17 mouse cellular contexts compared by ENCODE assay signal in genomic region chr13:74145983-74146622, GRCm38 (mm10). TPM values are rescaled to one million over a fixed set of nuclear protein-coding genes. Genes with fewer than 3 reads are reported as not detected.
DNase-seq lines count a peak whose midpoint lies in the region; ATAC-seq and TF ChIP-seq lines count a peak whose summit lies in the region.
"Had no signal": no experiment of that assay in that cellular context is flagged by ENCODE, and none has a peak within 500 bp of the region (broad histone marks: within the 10 kb centered on the region; RNA-seq: fewer than 3 reads in every experiment).

No protein-coding gene starts in this region.

- WGBS in hindbrain, embryonic 15.5 days = 68% methylated on average over 3 of the region's 3 CpGs
- 88% methylated on average over 3 of the region's 3 CpGs for WGBS in hindbrain, embryonic 10.5 days
- WGBS in hindbrain, postnatal 0 days = 67% methylated on average over 3 of the region's 3 CpGs

- H3K36me3 ChIP-seq in hindbrain, embryonic 15.5 days = no peaks in the 10 kb centered on the region
- H3K36me3 ChIP-seq in hindbrain, embryonic 10.5 days = no peaks in the 10 kb centered on the region
- H3K36me3 ChIP-seq in hindbrain, postnatal 0 days (ENCODE audit: insufficient read depth, low read length) = no peaks in the 10 kb centered on the region
- H3K36me3 ChIP-seq: embryonic facial prominence, embryonic 12.5 days; liver, embryonic 12.5 days; midbrain, embryonic 12.5 days had no signal

- no peak for TF ChIP-seq POLR2A in brain, embryonic 14.5 days (IDR thresholded peaks at IDR 0.05; ENCODE audit: borderline replicate concordance, extremely low read depth, insufficient read depth, insufficient read length, poor library complexity, severe bottlenecking)

- peak; percentile 66; the same call in 1 of the 2 replicates for ATAC-seq in hindbrain, embryonic 15.5 days (ENCODE audit: low FRiP score, low read depth)
- peak; percentile 74; the same call in 1 of the 2 replicates for ATAC-seq in hindbrain, postnatal 0 days
- no peak for ATAC-seq in frontal cortex, adult (ENCODE audit: low TSS enrichment)
- ATAC-seq: inflammation-experienced regulatory T-cells, adult 6 months; liver, embryonic 12.5 days; Patski had no signal

- DNase-seq in hindbrain, embryonic 10.5 days (ENCODE audit: low spot score) = no peak
- DNase-seq in brain, embryonic 14.5 days (ENCODE audit: low read depth) = peak; percentile 31
- DNase-seq in cerebellum, adult 8-10 months = peak; percentile 48
- DNase-seq in hindbrain, postnatal 0 days (ENCODE audit: low spot score) = peak; percentile 12
- DNase-seq in T-cell, adult 2 months (ENCODE audit: low spot score) = no peak
- DNase-seq: gastrocnemius, postnatal 36 days; lung, embryonic 14.5 days; right cerebral cortex, postnatal 14 days had no signal

- TF ChIP-seq CTCF in brain, embryonic 14.5 days (IDR thresholded peaks at IDR 0.05; ENCODE audit: borderline replicate concordance, extremely low read depth, insufficient read depth, insufficient read length) = no peak
- TF ChIP-seq CTCF in hindbrain, postnatal 0 days (IDR thresholded peaks at IDR 0.05; ENCODE audit: low read depth) = no peak

- no peaks in the 10 kb centered on the region for H3K9me3 ChIP-seq in hindbrain, embryonic 15.5 days
- no peaks in the 10 kb centered on the region for H3K9me3 ChIP-seq in hindbrain, embryonic 10.5 days
- H3K9me3 ChIP-seq in hindbrain, postnatal 0 days (ENCODE audit: low read length) = no peaks in the 10 kb centered on the region
- H3K9me3 ChIP-seq: embryonic facial prominence, embryonic 12.5 days; liver, embryonic 12.5 days; midbrain, embryonic 12.5 days had no signal

- no peaks in the 10 kb centered on the region for H3K4me1 ChIP-seq in hindbrain, embryonic 15.5 days (replicated peaks)
- H3K4me1 ChIP-seq in hindbrain, embryonic 10.5 days (replicated peaks) = no peaks in the 10 kb centered on the region
- no peaks in the 10 kb centered on the region for H3K4me1 ChIP-seq in hindbrain, postnatal 0 days (ENCODE audit: insufficient read depth, low read length)
- H3K4me1 ChIP-seq: embryonic facial prominence, embryonic 12.5 days; midbrain, embryonic 12.5 days had no signal

- H3K4me3 ChIP-seq in hindbrain, embryonic 15.5 days = no peak overlapping the region
- H3K4me3 ChIP-seq in hindbrain, embryonic 10.5 days = no peak overlapping the region
- no peak overlapping the region for H3K4me3 ChIP-seq in hindbrain, postnatal 0 days (ENCODE audit: low read length)
- H3K4me3 ChIP-seq: embryonic facial prominence, embryonic 12.5 days; left cerebral cortex, adult 2 months; liver, embryonic 12.5 days; midbrain, embryonic 12.5 days had no signal

- no peak overlapping the region for H3K27ac ChIP-seq in hindbrain, embryonic 15.5 days (replicated peaks)
- H3K27ac ChIP-seq in hindbrain, embryonic 10.5 days = no peak overlapping the region
- no peak overlapping the region for H3K27ac ChIP-seq in hindbrain, postnatal 0 days
- H3K27ac ChIP-seq: embryonic facial prominence, embryonic 12.5 days; left cerebral cortex, adult 2 months; liver, embryonic 12.5 days; midbrain, embryonic 12.5 days had no signal

- H3K4me2 ChIP-seq in hindbrain, embryonic 15.5 days = no peak overlapping the region
- no peak overlapping the region for H3K4me2 ChIP-seq in hindbrain, postnatal 0 days (ENCODE audit: low read depth, low read length)
- H3K4me2 ChIP-seq: embryonic facial prominence, embryonic 12.5 days; liver, embryonic 12.5 days; lung, embryonic 14.5 days; midbrain, embryonic 12.5 days had no signal

- no peaks in the 10 kb centered on the region for H3K27me3 ChIP-seq in hindbrain, embryonic 15.5 days
- no peaks in the 10 kb centered on the region for H3K27me3 ChIP-seq in hindbrain, embryonic 10.5 days (ENCODE audit: insufficient read depth, poor library complexity, severe bottlenecking)
- no peaks in the 10 kb centered on the region for H3K27me3 ChIP-seq in hindbrain, postnatal 0 days (ENCODE audit: insufficient read depth, low read length)
- H3K27me3 ChIP-seq: embryonic facial prominence, embryonic 12.5 days; liver, embryonic 12.5 days; midbrain, embryonic 12.5 days; Patski had no signal

- no peak overlapping the region for H3K9ac ChIP-seq in hindbrain, embryonic 15.5 days
- H3K9ac ChIP-seq in hindbrain, postnatal 0 days (replicated peaks; ENCODE audit: low read length) = no peak overlapping the region
- H3K9ac ChIP-seq: embryonic facial prominence, embryonic 12.5 days; liver, embryonic 12.5 days; lung, embryonic 14.5 days; midbrain, embryonic 12.5 days had no signal

RNA-seq across cellular contexts. Expression of gene Slc9a3, which starts 24.8 kb away (rescaled TPM):
- polyA plus RNA-seq in hindbrain, embryonic 15.5 days (2015; fragmentation: Nextera tagmentation; extraction: Ambion mirVana) = 0.10 and 0.24 TPM in 2 replicates
- polyA plus RNA-seq in hindbrain, embryonic 10.5 days (2016; fragmentation: Nextera tagmentation; extraction: Ambion mirVana) = not detected in 2 replicates
- polyA plus RNA-seq in brain, embryonic 14.5 days (2012; rRNA removed) = 0.01 and 0.04 TPM in 2 replicates
- 0.07 and 0.58 TPM in 2 replicates for total RNA-seq in hindbrain, postnatal 0 days (2014; rRNA removed)
- polyA plus RNA-seq in hindbrain, postnatal 0 days (2015; fragmentation: Nextera tagmentation; extraction: Ambion mirVana) = 0.39 and 1.1 TPM in 2 replicates
- total RNA-seq: common myeloid progenitor, adult 5-6 weeks had no signal
- polyA plus RNA-seq: embryonic facial prominence, embryonic 12.5 days; liver, embryonic 12.5 days; Patski had no signal

Comparison
In these comparisons a context has a peak if more than half of its experiments do, and no peak if none do; other contexts are left out.
1. DNase-seq: peak in brain, embryonic 14.5 days (single experiment), cerebellum, adult 8-10 months (single experiment) and hindbrain, postnatal 0 days (single experiment); none in hindbrain, embryonic 10.5 days (single experiment) and T-cell, adult 2 months (single experiment).